Mouse (Mus musculus) kidney, adult 2 months (tissue): ENCODE results near the gene Tubb2b. TPM values are rescaled to one million over a fixed set of nuclear protein-coding genes. Genes with fewer than 3 reads are reported as not detected.
"Not testable (repeated sequence)": the region's sequence is repeated elsewhere in the genome, so short reads cannot be mapped to it uniquely, and the experiment has no call there.

Experiments
- DNase-seq: peaks from one replicate; pipeline ENCODE4 v3.0.0; 2021
- H3K27ac ChIP-seq: fragments of 200-500 bp; 2 replicates; pipeline ENCODE4 v1.5.1; 2012; ENCODE audit warnings: low read depth, low read length, control low read depth, inconsistent platforms; ENCODE audit not compliant: insufficient read depth
- H3K27me3 ChIP-seq: fragments of 200-500 bp; replicated peaks from 2 replicates; pipeline ENCODE4 v1.6.1; 2012; ENCODE audit warnings: mild to moderate bottlenecking, moderate library complexity, low read length, inconsistent platforms; ENCODE audit not compliant: control insufficient read depth, insufficient read depth
- H3K36me3 ChIP-seq: fragments of 200-500 bp; 2 replicates; pipeline ENCODE4 v1.6.1; 2012; ENCODE audit warnings: mild to moderate bottlenecking, moderate library complexity, low read length, inconsistent platforms; ENCODE audit not compliant: control insufficient read depth, insufficient read depth
- H3K4me1 ChIP-seq: fragments of 200-500 bp; 2 replicates; pipeline ENCODE4 v1.6.1; 2011; ENCODE audit warnings: low read length; ENCODE audit not compliant: control insufficient read depth, insufficient read depth
- H3K4me3 ChIP-seq: fragments of 200-500 bp; 2 replicates; pipeline ENCODE4 v1.5.1; 2011; ENCODE audit warnings: mild to moderate bottlenecking, low read depth, low read length, control low read depth; ENCODE audit not compliant: insufficient read depth
- CTCF ChIP-seq: fragments of 200-500 bp; conservative IDR thresholded peaks from 2 replicates; pipeline ENCODE4 v1.5.1; 2011; ENCODE audit warnings: low read depth, mild to moderate bottlenecking, control low read depth, low read length, moderate library complexity, mixed read lengths; ENCODE audit not compliant: insufficient read depth, insufficient read length
- POLR2A ChIP-seq: fragments of 200-500 bp; IDR thresholded peaks from one replicate; pipeline ENCODE4 v1.6.1; 2011; ENCODE audit warnings: low read depth, low read length, control low read depth
- WGBS: fragments of 180-500 bp; shearing (Covaris S2); methylation state at CpG from one replicate; pipeline ENCODE4 v1.1.7; 2018; 5-methylcytosine and 5-hydroxymethylcytosine counted together
- polyA plus RNA-seq: library from polyadenylated mRNA; depleted of rRNA; stranded (reverse); fragments of >200 nt; gene quantifications from 2 replicates; pipeline ENCODE4 v1.2.3, GENCODE M21; 2012

Gene Tubb2b
- polyA plus RNA-seq, 1 experiment: 30.5 TPM

DNA sequence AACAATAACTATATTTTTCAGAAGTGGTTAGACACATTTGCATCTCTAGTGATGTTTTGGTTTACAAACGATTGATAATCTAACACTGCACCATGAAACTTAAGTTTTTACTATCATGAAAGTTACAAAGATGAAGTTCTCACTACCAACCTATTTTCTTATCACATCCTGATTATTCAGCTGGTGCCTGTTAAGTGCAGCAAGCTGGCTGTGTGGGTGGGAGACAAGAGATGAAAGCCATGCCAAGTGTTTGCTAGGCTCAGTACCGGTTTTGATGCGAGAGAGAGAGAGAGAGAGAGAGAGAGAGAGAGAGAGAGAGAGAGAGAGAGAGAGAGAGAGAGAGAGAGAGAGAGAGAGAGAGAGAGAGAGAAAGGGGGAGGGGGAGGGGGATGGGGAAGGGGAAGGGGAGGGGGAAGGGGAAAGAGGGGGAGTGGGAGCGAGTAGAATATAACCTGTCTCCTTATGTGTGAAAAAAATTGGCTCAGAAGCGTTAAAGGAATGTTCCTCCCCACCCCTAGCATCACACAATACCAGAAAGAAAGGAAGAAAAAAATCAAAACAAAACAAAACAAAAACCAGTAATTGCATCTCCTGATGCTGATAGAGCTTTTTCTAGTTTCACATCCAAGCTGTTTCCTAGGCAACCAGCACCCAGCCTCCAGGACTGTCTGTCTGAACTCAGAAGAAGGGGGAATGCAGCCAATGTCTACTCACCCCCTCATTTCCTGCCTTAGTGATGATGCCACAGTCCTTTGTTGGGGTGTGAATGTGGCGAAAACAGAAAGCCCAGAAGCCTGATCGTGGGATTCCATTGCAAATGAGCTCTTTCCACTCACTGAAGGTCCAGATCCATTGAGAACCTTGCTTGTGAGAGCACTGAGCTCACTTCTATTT is 34.5 kb downstream of the Tubb2b start:
- DNase-seq: no peak
- TF ChIP-seq CTCF (no peak), POLR2A (no peak)
- 46% methylated on average over 7 of the region's 7 CpGs for WGBS
- H3K36me3 ChIP-seq: no peaks in the 10 kb centered on the region
- H3K4me3 ChIP-seq: no peak overlapping the region
- H3K27me3 ChIP-seq: no peaks in the 10 kb centered on the region
- peak overlapping the region; percentile 13 for H3K27ac ChIP-seq
- peaks cover 6% of the 10 kb centered on the region; the same call in 1 of the 2 replicates for H3K4me1 ChIP-seq

GRCm38 (mm10) chr13:34089358-34089757 is 40.9 kb downstream of the Tubb2b start:
- no peak overlapping the region for H3K4me3 ChIP-seq
- H3K27ac ChIP-seq: no peak overlapping the region
- WGBS: 67% methylated on average over 3 of the region's 3 CpGs
- no peak for DNase-seq
- H3K4me1 ChIP-seq: no peaks in the 10 kb centered on the region
- H3K27me3 ChIP-seq: no peaks in the 10 kb centered on the region
- TF ChIP-seq CTCF (no peak), POLR2A (no peak)
- no peaks in the 10 kb centered on the region for H3K36me3 ChIP-seq

DNA sequence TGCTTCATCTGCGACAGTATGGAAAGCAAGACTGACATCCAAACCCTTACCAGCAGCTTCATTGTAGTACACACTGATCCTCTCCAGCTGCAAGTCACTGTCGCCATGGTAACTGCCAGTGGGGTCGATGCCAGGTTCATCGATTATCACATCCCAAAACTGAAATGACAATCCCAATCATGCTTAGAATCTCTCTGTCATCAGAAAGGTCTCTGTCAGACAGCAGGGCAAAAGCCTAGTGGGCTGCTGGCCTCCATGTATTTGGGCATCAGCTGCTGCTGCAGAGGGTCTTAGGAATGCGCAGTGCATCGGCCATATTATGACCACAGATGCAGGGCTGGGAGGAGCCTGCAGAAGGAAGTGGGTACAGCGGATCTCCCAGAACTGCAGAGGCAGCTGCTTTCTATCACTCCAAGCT is 41.4 kb downstream of the Tubb2b start:
- no peaks in the 10 kb centered on the region for H3K27me3 ChIP-seq
- H3K36me3 ChIP-seq: no peaks in the 10 kb centered on the region
- TF ChIP-seq CTCF (no peak), POLR2A (no peak)
- 69% methylated on average over 7 of the region's 7 CpGs for WGBS
- no peaks in the 10 kb centered on the region for H3K4me1 ChIP-seq
- DNase-seq: no peak
- H3K27ac ChIP-seq: no peak overlapping the region
- no peak overlapping the region for H3K4me3 ChIP-seq

- not testable (repeated sequence) for H3K4me1 ChIP-seq, H3K4me3 ChIP-seq, DNase-seq, H3K36me3 ChIP-seq, H3K27me3 ChIP-seq, H3K27ac ChIP-seq
- 68% methylated on average over 5 of the region's 5 CpGs for WGBS
These were observed 42.0 kb downstream of the Tubb2b start for GRCm38 (mm10) chr13:34088201-34088649.

- H3K27ac ChIP-seq: no peak overlapping the region
- no peak for DNase-seq
These were observed 43.0 kb downstream of the Tubb2b start for GRCm38 (mm10) chr13:34087052-34087812.

DNA sequence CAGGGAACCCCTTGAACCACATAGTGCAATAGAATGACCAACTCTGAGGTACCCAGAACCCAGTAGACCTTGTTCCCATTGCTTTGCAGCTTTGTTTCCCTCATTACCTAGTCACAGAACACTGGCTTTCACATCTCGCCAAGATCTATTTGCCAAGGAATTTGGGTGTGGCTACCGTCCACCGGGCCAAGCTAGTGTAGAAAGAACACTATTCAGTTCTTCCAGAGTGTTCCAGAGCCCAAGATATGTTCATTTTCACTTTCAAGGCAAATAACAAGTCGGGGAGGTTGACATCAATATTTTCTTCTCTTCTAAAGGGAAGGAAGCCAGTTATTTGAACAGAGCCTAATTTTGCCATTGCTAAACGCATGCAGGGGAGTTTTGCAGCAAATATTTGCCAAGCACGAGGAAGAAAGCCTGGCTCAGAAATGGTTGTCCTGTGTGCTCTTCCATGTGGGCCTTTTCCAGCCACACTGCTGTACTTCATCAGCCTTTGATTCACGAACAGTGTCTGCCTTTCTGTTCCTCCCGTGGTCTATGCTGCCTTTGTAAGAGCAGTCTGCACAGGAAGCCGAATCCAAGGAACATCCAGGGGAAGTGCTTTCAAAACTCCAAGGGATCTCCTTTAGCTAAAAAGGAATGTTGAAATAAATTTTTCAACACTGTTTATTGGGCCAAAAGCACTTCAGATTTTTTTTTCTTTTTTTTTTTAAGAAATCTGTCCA is 46.1 kb downstream of the Tubb2b start:
- no peak for TF ChIP-seq CTCF
- TF ChIP-seq POLR2A: no peak
- DNase-seq: peak; percentile 79
- Histone ChIP-seq H3K27ac (peak overlapping the region; percentile 84), H3K4me1 (no peaks in the 10 kb centered on the region), H3K36me3 (no peaks in the 10 kb centered on the region), H3K27me3 (no peaks in the 10 kb centered on the region), H3K4me3 (no peak overlapping the region)
- WGBS: 39% methylated on average over 9 of the region's 9 CpGs

More at GRCm38 (mm10) chr13:34087052-34087812, 43.0 kb downstream of the Tubb2b start:
- no peaks in the 10 kb centered on the region for H3K36me3 ChIP-seq
- TF ChIP-seq POLR2A (no peak), CTCF (no peak)
- WGBS: 52% methylated on average over 7 of the region's 7 CpGs
- no peaks in the 10 kb centered on the region for H3K27me3 ChIP-seq
- no peak overlapping the region for H3K4me3 ChIP-seq
- no peaks in the 10 kb centered on the region for H3K4me1 ChIP-seq

DNA sequence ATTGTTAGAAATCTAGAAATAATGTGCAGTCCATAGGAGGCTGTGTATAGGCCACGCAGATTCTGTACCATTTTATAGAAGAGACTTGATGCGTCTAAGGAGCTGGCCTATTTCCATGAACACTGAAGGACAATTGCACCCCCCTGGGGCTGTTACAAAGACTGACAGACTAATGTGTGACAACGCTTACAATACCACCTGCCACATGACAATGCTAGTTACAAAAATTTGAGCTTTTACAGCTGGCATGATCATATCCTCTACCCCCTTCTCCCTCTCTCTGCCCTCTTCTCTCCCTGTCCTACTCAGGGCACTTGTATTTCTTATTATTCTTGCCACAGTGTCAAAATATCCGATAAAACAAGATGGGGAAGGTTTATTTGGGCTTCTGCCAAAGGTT is 48.3 kb downstream of the Tubb2b start:
- 89% methylated on average over 4 of the region's 4 CpGs for WGBS
- no peak for TF ChIP-seq CTCF
- no peak for TF ChIP-seq POLR2A
- no peak for DNase-seq
- Histone ChIP-seq H3K27ac (no peak overlapping the region), H3K27me3 (no peaks in the 10 kb centered on the region), H3K4me3 (no peak overlapping the region), H3K4me1 (peaks cover 7% of the 10 kb centered on the region), H3K36me3 (no peaks in the 10 kb centered on the region)
